Mouse (Mus musculus): ENCODE data around the gene Tmem98.

Tmem98 gene

DNA sequence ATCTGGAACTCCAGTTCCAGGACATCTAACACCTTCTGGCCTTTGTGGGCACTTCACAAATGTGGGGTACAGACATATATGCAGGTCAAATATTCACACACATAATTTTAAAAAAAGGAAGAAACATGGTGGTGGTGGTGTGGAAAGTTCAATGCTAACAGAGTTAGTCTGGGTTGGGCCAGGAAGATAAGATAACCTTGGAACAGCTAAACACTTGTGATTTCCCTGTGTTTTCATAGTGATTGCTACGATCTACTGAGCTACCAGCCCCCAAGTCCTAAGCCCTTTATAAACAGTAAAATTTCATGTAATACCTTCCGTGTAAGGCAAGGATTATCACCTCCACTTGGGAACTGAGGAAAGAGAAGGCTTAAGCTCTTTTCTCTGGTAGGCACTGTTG is 46.9 kb downstream of the Tmem98 start:
- no peak for DNase-seq

DNA sequence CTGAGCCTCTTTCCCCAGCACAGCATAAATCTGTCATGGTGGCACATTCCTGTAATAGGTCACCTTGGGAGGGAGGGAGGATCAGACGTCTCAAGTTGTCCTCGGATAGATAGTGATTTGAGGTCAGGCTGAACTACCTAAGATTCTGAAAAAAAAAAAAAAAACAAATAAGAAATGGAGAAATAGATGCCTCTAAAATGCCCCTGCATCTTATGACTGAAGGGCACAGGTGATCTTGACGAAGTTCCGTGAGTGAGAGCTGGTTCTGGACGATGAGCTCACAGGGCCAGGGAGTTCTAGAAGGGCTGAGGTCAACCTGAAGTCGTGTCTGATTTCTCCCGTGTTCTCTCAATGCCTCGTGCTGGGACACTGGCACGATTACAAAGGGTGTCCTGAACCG is 48.1 kb downstream of the Tmem98 start, which contains the start of gene Spaca3:
Gene Spaca3 (plus strand): TSS at position 301 of the 400 bp plus-strand sequence.
- no peak for DNase-seq

DNA sequence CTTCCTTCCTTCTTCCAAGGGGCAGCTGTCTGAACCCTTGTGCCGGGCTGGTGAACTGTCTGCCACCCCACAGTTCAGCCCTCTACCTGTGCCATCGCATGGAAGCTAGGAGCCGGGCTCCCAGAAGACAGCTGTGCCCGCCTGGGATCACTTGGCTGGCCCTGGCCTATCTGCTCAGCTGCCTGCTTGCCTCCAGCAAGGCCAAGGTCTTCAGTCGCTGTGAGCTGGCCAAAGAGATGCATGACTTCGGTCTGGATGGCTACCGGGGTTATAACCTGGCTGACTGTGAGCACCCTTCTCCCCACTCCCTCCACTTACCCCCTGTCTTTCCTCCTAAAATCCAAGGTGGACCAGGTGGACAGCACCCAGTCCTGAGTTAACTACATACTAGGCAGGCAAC is 53.0 kb downstream of the Tmem98 start:
- DNase-seq, result no peak

DNA sequence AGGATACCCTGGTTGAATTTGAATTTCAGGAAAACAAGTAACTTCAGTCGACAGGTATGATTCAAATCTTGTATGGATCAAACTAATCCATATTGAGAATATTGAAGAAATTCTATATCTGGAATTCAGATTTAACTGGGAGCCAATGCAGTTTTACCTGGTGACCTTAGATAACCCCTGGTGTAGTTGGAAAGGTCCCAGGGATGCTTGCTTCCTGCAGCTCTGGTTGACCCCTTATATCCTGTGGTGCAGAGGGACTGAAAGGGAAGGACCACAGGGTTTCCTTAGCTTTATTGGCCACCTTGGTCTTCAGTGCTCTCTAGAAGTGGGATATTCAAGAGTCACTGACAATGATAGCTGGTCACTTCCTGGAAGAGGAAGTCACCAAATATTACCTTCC is 58.1 kb downstream of the Tmem98 start:
- no peak for DNase-seq

All from right cerebral cortex, postnatal 25 days (tissue).